Mouse (Mus musculus): Measurements from ENCODE around the gene Selenbp2.
"Not testable (repeated sequence)": the region's sequence is repeated elsewhere in the genome, so short reads cannot be mapped to it uniquely, and the experiment has no call there.

- not testable (repeated sequence) for TF ChIP-seq EP300 (IDR thresholded peaks at IDR 0.05; ENCODE audit: low read length); TCF12 (IDR thresholded peaks at IDR 0.05; ENCODE audit: low read depth, low read length); POLR2A (IDR thresholded peaks at IDR 0.05; ENCODE audit: low read depth, low read length); CTCF (conservative IDR thresholded peaks at IDR 0.05 in 1 of 2, IDR thresholded peaks at IDR 0.05 in 1 of 2; ENCODE audit: low read depth in 2 of 2, low read length in 2 of 2); HCFC1 (IDR thresholded peaks at IDR 0.05; ENCODE audit: low read depth, low read length); PAX5 (IDR thresholded peaks at IDR 0.05; ENCODE audit: low read length); E2F4 (IDR thresholded peaks at IDR 0.05; ENCODE audit: insufficient replicate concordance, low read depth, low read length)
Observed at GRCm38 (mm10) chr3:94693874-94694273, 518 bp downstream of the Selenbp2 start.

Data from CH12.LX (cell line).